Mouse (Mus musculus): ENCODE measurements around the gene Sltm.

Gene Sltm

DNA sequence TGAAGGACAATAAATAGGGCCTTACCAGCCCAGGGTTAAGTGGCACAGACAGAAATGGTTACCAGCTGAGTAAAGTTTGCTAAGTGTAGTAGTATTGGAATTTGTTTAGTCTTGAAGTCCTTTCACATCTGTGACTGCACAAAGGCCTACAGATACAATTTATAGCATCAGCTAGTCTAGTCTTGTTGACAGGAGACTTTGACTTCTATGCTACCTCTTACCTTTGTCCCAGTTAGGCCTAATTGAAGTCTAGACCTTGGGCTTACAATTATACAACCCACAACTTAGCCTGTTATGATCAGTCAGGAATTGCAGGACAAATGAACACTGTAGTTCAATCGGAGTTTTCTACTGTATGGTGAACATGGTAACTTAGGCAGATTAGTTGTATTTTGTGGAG is 9.0 kb downstream of the Sltm start:
- DNase-seq (ENCODE audit: low read depth, low spot score), result no peak

DNA sequence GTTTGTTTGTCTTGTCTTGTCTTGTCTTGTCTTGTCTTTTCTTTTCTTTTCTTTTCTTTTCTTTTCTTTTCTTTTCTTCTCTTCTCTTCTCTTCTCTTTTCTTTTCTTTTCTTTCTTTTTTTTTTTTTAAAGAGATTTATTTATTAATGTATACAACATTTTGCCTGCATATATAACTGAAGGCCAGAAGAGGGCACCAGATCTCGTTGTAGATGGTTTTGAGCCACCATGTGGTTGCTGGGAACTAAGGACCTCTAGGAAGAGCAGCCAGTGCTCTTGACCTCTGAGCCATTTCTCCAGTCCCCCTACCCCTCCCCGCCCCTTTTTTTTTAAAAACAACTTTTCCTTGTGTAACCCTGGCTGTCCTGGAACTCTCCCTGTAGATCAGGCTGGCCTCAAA is 9.7 kb downstream of the Sltm start:
- DNase-seq (ENCODE audit: low read depth, low spot score), result peak; percentile 76

DNA sequence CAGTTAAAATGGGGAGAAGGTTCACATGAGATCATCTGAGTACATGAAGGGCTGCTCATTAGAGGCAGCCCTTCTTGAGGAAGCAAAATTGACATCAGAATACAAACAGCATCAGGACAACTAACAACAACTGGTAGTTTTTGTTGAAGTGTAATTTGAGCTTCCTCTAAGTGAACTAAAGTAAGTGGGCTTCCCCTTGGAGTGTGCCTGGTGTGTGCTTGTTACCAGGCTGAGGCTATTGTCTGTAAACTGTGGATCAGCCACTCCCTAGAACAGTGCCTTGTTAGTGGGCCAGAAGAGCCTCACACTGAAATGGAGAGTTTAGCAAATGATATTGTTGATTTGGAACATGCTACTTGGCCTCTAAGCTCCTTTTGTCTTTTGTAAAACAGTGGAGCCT is 12.9 kb downstream of the Sltm start:
- peak; percentile 76 for DNase-seq (ENCODE audit: low read depth, low spot score)

DNA sequence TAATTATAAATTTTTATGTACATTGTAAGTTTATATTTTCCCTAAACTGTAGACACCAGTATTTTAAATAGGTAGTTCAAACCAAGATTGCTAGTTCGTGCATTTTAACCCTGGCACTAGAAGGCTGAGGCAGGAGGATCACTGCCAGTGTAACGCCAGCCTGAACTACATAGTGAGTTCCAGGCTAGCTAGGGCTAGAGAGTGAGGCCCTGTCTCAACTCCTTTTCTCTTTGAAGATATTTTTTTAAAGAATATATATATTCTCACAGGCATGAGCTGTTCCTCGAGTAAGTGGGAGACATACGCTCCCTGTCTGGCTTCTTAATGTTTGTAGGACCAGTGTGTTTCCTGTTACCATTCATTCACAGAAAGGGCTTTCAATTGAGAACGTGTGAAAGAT is 14.2 kb downstream of the Sltm start:
- DNase-seq (ENCODE audit: low read depth, low spot score), result no peak

DNA sequence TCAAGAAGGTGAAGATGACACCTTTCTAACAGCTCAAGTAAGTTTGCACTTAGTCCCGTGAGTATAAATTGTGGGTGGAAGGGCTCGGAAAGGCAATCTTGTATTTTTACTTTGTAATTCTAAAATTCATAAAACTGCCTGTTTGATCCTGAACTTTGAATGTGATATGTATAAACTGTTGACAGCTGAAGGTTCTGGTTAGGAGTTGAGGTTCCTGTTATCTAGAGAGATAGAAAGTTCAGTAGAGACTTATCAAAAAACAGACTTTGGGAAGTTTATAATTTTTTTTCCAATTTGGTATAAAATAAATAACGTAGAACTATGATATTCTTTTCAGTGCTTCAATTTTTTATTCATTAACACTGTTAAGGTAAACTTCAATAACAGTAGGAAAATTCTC is 20.3 kb downstream of the Sltm start:
- DNase-seq (ENCODE audit: low read depth, low spot score), result no peak

DNA sequence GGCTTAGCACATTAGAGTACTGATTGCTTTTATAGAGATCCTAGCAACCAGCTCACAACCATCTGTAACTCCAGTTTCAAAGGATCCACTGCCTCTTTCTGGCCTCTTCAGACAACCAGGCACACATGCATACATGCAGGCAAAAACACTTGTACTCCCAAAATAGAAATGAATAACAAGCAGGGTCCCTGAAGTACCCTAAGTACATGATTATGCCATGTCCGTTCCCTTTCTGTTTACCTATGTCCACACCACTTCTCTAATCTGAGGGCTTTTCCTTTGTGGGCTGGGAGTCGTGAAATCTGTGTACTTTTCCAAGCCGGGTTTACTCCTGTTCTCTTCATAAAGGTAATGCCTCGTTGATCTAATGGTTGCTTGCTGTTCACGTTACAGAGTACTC is 25.1 kb downstream of the Sltm start:
- DNase-seq (ENCODE audit: low read depth, low spot score), result no peak

DNA sequence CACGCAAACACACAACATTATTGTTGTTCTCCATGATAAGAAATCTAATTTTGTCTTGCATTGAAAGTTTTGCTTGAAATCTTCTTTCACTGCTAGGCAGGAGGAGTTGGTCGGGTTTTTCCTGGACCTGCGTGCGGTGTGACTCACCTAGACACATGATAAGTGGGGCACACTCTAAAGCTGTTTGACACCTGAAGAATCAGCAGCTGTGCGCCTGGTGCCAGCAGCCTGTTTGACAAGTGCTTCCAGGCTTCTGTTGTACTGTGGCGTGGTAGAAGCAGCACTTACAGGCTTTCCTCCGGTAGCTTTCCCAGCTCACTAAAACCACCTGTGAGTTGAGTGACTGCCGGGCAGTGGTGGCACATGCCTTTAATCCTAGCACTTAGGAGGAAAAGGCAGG is 27.8 kb downstream of the Sltm start:
- no peak for DNase-seq (ENCODE audit: low read depth, low spot score)

DNA sequence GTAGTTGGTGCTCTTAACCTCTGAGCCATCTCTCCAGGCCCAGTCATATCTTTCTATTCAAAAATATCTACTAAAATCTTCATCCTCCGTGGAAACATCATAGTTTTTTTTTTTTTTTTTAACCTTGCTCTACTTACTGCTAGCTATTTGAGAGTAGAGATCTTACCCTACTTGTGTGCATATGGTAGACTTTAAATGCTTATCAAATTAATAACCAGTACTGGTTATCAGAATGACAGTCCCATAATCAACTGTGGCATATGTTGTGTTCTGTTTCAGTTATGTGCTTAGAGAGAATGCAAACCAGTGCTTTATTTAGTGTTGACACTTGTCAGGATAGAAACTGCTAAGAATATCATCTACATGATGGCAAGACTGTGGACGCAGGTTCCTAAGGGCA is 35.6 kb downstream of the Sltm start:
- no peak for DNase-seq (ENCODE audit: low read depth, low spot score)

- DNase-seq (ENCODE audit: low read depth, low spot score), result no peak
Measured at GRCm38 (mm10) chr9:70580956-70581355, 38.4 kb downstream of the Sltm start.

- peak; percentile 39 for DNase-seq (ENCODE audit: low read depth, low spot score)
Measured at GRCm38 (mm10) chr9:70584641-70585040, 42.1 kb downstream of the Sltm start.

- no peak for DNase-seq (ENCODE audit: low read depth, low spot score)
Measured at GRCm38 (mm10) chr9:70585172-70585571, 42.6 kb downstream of the Sltm start.

DNA sequence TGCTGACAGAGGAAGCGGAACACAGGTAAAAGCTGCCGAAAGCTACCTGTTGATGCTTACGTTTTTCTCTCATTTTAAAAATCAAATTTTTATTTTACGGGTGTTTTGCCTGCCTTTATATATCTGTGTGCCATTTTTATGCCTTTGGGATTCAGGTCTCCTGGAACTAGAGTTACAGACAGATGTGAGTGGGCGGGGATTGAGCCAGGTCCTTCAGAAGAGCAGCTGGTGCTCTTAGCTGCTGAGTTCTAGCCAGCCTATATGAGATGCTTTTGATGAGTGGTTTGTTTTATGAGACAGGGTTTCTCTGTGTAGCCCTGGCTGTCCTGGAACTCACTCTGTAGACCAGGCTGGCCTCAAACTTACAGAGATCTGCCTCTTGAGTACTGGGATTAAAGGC is 44.6 kb downstream of the Sltm start:
- no peak for DNase-seq (ENCODE audit: low read depth, low spot score)

DNA sequence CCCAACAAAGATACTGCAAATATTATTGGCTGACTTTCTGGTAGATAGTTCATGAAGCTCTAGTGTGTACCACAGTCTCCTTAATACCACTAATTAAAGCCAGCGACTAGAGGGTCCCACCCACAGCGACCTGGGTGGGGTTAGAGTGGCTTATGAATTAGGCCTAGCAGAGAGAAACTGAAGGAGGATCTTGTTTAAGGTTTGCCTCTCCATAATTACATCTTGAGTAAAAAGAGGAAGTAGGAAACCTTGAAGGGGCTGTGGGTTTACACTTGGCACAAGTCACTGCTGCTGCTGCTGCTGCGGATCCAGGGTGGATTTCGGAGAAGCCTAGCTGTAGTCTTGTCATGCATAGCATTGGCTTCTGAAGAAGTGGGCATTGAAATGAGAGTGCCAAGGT is 48.2 kb downstream of the Sltm start:
- no peak for DNase-seq (ENCODE audit: low read depth, low spot score)

DNA sequence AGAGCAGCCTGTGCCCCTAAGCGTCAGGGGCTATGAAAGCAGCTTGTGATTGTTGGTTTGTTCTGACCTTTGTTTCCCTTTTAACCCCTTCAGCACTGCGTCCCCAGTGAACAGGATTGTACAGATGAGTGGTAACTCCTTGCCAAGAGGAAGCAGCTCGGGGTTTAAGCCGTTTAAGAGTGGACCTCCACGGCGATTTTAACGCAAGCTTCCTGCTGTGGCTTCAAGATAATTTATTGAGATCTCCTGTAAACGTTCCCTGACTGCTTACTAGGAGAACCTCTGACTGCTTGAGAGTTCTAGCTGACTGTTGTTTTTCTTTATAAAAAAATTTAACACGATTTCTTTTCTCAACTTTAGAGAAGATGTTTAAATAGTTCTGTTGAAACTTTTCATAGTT is 48.9 kb downstream of the Sltm start:
- no peak for DNase-seq (ENCODE audit: low read depth, low spot score)

GRCm38 (mm10) chr9:70598271-70598670 is 55.7 kb downstream of the Sltm start:
- no peak for DNase-seq (ENCODE audit: low read depth, low spot score)

DNA sequence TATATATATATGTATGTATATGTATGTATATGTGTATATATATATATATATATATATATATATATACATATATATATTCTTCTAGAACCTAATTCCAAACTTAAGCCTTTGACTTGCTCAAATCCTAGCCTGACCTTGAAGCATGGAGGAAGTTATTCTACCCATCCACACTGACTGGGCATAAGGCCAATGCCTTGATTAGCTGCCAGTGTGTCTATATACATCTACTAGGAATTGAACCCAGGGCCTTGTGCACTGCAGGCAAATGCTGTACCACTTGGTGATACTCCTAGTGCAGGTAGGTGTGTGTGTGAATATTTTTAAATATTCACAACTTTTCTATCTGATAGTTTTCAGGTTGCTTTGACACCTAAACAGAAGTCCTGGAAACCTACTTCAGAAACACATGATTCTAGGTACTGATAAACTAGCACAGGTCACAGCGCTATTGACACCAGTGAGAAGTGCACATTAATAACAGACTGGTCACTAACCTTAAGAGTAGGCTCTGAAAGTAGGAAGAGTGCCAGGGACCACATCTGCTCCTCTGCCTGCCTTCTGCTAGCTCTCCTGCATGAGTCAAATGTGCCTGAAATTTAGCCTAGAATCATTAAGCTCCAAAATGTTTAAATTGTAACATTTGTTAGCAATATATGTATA is 59.8 kb downstream of the Sltm start:
- no peak for DNase-seq (ENCODE audit: low read depth, low spot score)

- no peak for DNase-seq (ENCODE audit: low read depth, low spot score)
Measured at GRCm38 (mm10) chr9:70611026-70611673, 68.6 kb downstream of the Sltm start.

- no peak for DNase-seq (ENCODE audit: low read depth, low spot score)
Measured at GRCm38 (mm10) chr9:70629711-70630110, 87.2 kb downstream of the Sltm start.

DNA sequence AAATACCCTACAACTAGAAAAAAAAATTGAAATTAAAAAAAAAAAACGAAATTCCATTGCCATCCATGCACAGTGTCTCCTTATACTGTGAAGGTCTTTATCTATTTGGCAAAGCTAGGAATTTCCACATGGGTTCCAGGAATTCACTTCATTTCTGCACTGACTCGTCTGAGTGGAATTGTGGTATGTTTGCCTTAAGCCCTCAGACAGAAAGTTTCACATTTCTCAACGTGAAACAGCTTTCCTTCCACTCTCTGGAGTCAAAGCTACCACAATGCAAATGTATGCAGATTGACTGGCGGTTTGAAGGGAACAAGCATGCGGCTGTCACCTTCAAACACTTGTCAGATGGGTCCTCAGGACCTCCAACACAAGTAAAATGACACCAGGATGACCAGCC is 89.1 kb downstream of the Sltm start:
- peak; percentile 8 for DNase-seq (ENCODE audit: low read depth, low spot score)

DNA sequence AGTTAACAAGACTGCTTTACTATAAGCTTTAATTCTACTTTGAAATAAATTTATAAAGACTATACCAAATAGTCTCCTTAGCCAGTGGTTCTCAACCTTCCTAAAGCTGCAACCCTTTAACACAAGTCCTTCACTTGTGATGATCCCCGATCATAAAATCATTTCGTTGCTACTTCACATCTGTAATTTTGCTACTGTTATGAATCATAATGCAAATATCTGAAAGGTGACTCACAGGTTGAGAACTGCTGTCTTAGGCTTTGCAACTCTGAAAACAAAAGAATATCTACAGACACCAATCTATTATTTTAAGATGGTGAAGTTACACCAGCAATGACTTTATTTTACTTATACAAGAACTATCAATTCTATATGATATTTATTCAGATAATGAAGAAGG is 94.2 kb downstream of the Sltm start:
- DNase-seq (ENCODE audit: low read depth, low spot score), result no peak

Data from R1 (cell line).